Mouse (Mus musculus) fibroblast of lung, adult 2 months (primary cell): ENCODE measurements around the gene Scarb1.

ENCODE experiments used
- DNase-seq: peaks from one replicate; pipeline ENCODE4 v3.0.0-alpha.2; 2011; ENCODE audit warnings: low read depth

The Scarb1 gene

DNA sequence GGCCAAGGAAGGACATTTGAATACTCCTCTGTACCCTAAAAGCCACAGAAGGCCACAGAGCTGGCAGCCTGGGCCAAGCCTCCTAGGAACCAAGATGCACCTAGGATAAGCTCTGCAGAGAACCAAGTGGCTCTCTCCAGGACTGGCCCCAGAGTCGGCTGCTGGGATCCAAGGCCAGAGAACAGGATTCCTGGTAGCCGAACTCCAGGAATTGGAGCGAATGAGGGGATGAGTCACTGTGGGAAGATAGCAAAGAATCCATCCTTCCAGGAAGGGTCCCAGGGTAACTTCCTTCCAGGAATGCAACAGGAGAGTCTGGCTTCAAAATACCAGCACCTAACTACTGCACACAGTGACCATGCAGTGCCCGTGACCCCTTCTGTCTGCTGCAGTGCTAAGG, 8.6 kb downstream of the Scarb1 start:
- DNase-seq, result no peak

DNA sequence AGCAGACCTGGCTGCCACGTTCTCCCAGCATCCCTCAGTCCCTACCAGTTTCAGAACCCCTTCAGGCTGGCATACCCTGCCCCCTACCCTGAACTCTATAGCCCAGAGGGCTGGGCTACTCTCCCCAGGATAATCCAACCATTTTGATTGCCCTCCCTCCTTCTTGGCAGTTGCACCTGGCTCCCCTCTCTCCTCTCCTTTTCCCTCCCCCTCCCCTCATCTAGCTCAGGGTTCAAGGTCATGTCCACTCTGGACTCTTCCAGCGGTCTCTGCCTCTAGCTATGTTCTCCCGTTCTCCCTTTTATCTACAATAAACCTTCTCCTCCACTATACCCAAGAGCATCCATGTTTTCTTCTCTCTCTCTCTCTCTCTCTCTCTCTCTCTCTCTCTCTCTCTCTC, 9.1 kb downstream of the Scarb1 start:
- no peak for DNase-seq

DNA sequence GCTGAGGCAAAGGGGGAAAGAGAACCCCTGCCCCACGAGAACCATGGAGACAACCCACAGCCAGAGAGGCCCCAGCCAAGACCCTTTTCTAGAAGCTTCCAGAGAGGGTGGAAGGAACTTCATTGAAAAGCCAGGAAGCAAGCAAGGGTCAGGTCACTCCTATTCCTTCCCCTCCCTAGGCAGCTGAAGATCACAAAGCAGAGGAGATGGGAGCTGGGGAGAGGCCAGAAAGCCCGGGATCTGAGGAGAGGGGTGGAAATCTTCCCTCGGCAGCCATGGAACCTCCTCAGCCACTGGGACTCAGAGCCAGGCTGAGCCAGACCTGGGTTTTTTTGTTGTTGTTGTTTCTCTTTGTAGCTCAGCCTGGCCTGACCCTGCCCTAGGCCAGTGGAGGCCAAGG, 9.8 kb downstream of the Scarb1 start:
- no peak for DNase-seq

DNA sequence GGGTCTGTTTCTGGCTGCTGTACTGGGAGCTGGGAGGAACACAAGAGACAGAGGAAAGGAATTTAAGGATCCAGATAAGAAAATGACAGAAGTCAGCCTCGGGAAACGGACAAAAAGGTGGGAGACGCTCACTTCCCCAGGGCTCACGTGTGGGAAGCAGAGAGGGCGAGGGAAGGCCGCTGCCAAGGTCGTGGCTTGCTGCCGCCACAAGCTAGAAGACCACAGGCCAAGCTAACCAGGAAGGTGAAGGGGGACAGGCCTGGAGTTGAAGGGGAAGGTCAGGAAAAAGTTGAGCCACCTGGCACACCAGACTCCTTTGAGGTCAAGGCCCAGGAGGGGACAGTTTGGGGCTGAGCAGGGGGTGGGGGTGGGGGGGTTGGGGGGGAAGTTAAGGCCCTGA, 10.2 kb downstream of the Scarb1 start:
- DNase-seq, result no peak

DNA sequence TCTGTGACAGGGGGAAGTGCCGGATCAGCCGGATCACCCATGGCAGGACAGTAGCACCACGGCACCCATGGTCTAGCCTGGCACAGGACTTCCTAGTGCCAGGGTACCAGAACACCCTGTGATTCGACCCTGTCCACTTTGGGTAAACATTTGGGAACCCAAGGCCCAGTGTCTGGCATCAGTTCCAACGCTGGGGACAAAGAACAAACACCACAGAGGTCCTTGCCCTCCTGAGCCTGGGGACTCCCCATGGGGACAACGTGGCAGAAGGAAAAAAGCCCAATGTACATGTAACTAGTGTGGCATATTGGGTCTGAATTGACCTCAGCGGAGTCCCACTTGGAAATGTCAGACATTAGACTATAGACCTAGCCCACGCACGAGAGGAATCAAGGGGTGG, 10.7 kb downstream of the Scarb1 start:
- no peak for DNase-seq

DNA sequence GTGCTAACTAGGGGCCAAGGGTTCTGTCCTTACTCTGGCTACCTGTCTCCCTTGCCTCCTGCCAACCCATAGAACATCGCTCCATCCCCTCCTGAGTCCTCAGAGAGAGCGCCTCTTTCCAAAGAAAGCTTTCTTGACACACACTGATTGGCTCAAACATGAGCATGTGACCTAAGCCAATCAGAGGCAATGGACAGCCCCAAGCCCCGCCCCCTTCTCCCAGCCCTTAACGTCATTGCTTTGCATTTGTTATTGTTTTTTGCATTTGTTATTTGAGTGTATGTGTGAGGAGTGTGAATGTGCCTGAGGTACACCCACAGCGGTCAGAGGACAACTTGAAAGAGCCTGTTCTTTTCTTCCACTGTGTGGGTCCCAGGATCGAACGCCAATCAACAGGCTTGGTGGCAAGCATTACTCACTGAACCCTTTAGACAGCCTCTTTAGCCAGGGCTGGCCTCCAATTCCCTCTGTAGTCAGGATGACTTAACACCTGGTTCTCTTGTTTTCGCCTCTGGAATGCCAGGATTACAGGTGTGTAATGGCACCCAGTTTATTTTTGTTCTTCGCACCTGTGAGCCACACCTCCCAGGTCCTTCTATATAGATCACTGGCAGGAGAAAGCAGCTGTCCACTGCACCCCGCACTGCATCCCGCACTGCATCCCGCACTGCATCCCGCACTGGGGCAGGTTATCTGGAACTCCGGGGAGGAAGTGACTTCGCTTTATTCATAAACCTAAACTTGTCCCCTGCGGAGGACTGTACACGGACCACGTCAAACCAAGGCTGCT, 13.1 kb downstream of the Scarb1 start:
- no peak for DNase-seq

DNA sequence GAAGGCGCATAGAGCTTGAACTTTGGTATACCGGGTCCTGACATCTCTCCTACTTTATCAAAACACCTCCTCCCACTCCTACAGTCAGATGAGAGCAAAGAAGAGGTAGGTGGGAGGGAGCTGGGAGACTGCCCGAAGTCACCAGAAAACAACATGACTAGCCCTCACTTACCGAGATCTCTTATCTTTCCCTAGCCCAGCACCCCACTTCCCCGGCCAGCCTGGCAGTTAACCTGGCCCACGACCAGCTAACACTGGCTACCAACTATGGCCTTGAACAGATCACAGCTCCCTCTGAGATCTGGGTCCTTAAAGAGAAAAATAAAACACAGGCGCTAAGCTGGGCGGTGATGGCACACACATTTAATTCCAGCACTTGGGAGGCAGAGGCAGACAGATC, 14.5 kb downstream of the Scarb1 start:
- DNase-seq, result no peak

DNA sequence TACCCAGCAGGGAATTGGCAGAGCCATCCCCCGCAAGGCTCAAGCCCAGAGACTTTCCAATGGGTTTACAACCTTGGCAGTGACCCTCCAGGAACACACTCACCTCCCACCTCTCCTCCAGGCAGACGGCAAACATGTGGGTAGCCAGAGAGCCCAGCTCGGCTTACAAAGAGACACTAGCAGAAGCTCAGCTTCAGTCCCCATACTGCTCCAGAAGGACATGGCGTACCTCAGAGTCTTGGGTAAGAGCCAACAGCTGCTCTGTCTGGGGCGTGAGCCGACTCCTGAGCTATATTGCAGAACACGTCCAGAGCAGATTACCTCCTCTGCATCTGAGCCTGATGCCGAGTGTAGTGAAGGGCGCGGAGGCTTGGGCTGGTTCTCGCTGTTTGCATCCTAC, 15.0 kb downstream of the Scarb1 start:
- DNase-seq, result no peak

DNA sequence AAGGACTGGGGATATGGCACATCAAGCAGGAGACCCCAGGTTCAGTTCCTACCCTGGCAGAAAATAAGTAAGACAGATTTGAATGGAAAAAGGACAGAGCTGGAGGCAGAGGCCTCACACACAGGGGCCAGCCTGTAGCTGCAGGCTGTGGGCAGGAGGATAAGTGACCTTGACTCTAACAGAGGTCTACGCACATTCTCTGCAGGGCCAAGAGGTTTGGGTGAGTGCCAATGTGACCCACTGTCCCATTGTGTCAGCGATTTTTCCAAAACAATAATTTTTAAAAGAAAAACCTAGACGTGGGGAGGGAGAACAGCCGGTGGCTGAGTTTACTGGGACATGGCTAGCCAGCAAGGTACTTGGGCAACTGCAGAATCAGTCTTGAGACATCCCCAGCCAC, 15.6 kb downstream of the Scarb1 start:
- no peak for DNase-seq

DNA sequence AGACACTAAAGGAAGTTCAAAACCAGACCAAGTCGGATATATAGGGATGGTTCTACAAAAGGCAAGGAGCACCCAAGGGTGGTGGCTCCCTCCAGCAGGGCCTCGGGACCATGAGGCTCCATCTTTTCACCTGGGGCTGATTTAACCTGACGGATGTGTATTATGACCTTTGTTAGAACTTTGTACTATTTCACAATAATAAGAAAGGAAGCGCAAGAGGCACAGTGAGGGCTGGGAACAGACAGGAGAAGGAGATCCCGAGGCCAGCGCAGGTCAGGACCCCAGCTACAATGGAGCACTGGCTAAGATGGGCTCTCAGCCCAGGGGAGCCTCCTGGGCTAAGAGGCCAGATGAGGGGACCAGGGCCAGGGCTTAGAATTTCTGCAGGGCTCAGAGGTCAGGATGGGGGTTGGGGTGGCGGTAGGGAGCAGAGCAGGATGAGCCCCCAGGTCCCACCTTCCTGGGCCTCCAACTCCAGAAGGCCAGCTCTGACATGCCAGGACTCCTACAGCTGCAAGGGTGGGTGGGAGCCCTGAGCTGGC, 16.9 kb downstream of the Scarb1 start:
- DNase-seq, result no peak

DNA sequence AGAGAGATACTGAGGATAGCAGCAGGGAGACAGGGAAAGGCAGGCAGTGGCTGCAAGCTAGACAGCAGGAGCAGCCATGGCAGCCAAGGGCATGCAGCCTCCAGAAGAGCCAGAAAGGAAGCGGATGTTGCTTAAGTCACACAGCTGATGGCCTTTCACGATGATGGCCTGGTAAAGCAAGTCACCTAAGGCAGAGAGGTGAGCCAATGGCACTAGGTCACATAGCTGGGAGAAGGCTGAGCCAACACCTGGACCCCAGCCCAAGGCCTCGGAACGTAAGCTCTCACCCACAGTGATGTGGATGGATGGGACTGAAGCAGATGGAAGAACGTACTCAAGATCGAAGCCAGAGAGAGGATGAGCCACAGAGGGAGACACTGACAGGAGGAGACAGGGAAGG, 17.8 kb downstream of the Scarb1 start:
- DNase-seq, result no peak

DNA sequence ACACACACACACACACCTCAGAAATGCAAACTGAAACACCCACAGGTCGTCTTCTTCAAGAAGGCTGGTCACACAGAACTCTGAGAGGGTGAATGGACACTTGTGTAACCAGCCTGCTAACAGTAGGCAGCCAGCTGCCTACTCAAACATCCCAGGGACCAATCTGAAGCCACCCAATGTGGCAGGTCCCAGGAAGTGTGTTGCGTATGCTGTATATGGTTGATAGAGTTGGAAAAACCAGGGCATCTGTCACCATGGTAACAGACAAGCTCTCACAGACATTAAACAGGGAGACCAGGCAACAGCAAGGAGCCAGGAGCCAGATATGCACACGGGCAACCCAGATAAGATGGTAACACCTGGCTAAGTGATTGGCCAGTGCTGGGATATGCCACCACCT, 19.1 kb downstream of the Scarb1 start:
- DNase-seq, result no peak

DNA sequence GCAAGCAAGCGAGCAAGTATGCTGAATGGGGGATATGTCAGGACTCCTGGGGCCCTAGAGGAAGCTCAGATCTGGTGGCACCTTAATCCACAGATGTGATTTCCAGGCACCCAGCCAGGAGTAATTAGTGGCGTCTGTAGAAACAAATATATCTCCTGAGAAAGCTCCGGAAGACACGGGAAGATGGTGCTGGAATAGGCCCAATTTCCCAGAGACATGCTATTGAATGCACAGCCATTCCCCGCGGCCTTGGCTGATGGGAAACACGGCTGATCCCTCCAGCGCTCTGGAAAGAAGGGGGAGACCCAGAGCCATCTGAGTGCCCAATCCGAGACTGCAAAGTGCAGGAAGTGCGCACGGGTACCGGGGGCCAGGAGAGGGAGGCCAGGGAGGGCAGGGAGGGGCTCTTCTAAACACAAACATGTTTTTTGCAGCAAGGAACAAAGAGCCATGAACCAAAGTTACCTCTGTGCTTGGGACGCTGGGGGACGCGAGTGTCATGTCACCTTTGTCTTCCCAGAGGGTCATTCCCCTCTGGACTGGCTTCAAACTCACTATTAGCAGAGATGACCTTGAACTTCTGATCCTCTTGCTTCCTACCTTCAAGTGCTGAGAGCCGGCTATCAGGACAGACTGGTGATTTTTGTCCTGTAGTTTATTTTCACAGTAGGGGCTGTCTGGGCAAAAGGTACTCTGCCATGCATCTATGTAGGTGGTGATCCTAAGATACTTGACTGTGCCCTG, 21.7 kb downstream of the Scarb1 start:
- no peak for DNase-seq

DNA sequence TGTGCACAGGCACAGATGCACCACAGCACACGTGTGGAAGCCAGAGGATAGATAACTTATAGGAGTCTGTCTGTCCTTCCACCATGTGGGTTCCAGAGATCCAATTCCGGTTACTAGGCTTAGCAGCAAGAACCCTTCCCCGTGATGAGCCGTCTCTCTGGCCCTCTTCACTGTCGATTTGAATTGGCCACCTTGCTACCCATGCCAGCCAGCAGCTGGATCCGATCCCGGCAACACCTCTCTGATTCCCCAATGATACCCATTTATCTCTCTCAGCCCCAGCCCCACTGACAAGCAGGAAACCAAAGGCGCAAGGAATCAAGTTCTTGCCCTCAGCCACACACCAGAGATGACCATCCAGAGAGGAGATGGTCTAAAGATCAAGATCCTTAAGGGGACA, 22.9 kb downstream of the Scarb1 start:
- no peak for DNase-seq

DNA sequence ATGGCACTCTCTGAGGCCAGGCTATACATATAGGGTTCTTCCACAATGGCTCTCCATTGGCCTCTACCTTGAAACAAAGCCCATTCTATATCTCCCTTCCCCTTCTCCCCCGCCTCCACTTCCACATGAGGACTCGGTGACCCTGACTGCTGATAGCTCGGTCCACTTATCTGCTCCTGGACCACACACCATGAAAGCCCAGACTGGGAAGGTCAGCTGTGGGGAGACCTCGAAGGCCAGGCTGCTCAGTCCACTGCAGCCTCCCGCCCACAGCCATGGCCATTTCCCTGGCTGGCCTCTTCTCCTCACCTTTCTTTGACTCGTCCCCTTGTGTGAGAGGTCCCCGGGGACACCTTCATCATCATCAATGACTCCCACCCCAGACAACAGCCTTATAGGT, 23.6 kb downstream of the Scarb1 start:
- DNase-seq, result no peak

DNA sequence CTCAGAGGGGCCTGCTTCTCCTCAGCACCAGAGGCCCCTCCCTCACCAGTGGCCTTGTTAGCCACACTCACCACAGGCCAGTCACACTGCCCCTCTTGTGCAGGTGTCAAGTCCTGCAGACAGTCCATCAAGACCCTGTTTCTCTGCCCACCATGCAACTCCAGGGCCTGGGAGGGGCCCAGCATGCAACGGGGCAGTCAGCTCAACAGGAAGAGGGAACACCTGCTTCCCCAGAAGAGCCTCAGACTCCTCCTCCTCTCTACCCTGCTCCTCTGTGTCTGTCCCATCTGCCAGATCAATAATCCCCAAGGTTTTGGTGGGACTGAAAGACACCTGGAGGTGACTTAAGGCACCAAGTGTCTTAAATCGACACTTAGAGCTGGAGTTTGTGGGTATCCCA, 24.1 kb downstream of the Scarb1 start:
- DNase-seq, result no peak

DNA sequence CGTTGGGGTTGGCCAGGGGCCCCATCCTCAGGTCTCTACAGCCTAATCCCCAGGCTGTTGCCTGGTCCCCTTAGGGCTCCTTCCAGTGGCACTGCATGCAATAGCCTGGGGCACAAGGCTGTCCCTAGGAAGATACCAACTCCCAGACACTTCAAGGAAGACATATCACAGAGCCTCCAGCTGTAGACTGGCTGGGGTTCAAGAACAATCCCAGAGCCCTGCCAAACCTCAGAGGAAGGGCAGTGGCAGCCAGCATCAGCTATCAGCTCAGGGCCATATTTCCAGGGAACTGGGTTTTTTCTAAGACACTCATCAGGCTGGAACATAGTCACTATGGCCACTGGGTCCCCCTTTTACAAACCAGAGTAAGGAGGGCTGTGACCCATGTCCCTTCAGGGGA, 25.8 kb downstream of the Scarb1 start:
- DNase-seq, result no peak

DNA sequence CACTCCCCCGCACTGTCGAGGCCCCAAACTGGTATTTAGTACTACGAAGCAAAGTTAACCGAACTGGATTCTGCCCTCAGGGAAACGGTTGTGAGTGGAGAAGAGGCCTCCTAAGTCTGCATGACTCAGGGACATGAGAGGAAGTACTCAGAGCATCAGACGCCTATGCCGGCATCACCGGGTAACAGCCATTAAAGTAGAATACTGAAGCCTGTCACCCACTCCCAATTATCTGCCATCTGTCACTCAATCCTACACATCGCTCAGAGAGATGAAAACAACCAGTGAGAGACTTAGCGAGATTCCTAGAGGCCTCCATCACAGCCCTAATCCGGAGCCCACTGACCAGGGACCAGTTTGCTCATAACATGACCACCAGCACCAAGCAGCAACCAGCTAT, 26.9 kb downstream of the Scarb1 start:
- DNase-seq, result no peak

DNA sequence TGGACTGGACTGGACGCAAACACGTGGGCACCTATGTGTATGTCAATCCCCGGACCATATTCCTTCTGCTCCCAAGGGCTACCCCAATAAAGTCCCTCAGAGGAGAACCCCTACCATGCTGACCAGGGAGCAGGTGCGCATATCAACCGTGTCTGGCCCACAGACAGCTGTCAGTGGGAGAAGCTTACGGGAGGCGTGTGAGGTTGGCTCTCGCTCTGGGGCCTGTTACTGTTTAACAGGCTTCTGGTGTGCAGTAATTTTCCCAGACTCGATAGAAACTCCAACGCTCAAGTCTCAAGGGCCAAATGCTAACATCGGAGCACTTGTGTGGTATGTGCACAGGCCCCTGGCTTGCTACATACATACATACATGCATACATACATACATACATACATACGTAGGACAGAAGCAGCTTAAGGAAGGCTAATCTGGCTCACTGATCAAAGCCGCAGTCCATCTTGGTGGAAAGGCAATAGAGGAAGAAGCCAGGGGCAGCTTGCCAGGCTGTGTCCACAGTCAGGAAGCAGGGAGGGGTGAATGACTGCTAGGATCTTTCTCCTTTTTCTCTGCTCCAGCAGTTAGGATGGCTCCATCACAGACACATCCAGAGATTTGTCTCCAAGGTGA, 27.8 kb downstream of the Scarb1 start:
- no peak for DNase-seq

DNA sequence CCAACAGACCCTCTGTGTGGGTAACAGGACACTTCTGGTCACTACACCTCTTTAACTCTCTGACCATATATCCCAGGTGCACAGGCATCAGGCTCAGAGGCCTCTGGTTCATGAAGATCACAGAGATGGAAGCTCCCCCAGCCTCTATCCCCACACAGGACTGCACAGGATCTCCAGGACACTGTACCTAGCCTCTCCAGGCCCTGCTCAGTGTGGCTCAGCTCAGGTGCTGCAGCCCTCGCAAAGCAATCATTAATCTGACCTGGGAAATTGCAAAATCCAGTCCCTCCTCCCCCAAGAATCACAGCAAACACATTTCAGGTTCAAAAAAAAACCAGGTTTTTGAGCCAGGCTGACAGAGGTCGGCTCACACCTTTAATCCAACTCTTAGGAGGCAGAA, 29.9 kb downstream of the Scarb1 start:
- no peak for DNase-seq

DNA sequence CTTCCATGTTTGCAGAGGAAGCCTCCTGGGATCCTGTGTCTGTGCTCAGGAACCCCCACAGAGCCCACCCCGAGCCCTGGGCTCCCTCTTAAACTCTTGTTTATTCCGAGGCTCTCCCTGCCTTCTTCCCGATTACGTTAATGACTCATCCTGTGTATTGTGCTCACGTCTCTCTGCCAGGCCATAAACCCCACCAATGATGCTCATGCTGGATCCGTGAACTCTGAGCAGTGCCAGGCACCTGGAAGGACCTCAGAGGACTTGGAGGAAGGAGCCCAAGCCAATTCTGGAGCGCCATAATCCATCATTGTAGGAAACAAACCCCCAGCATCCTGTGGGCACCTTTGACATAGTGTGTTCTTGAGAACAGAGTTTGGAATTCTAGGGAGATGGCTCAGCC, 31.7 kb downstream of the Scarb1 start:
- no peak for DNase-seq

DNA sequence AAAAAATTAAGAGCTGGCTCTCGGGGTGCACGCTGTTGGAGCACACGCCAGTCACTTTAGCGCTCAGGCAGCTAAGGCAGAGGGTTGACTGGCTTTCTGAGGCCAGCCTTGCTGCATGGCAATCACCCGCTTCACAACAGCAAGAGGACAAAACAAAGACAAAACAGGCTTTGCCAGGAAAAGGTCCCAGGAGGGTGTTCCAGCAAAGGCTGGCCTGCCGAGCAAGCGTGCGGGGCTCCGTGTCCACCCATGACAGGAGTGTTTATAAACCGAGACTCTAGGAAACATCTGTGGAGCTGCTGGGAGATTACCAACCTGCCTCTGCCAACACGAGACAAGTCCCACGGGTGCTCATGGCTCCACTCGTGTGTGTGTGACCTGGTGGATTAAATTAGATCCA, 34.1 kb downstream of the Scarb1 start:
- no peak for DNase-seq

DNA sequence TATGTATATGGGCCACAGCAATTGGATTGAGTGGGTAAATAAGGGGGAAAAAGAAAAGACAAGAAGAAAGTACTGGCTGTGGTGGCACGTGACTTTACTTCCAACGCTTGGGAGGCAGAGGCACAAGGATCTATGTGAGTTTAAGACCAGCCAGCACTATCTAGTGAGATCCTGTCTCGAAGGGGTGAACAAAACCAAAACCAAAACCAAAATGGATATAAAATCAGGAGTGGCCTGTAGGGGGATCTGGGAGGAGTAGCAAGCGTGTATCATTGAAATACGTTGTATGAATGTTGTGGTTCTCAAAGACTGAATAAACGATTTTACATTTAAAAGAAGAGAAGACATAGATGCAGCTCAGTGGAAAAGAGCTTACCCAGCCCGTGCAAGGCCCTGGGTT, 34.5 kb downstream of the Scarb1 start:
- DNase-seq, result no peak
